Mouse (Mus musculus) heart, adult 2 months (tissue): ENCODE measurements around the gene Ccdc82. TPM values are rescaled to one million over a fixed set of nuclear protein-coding genes. Genes with fewer than 3 reads are reported as not detected.

ENCODE experiments used
- DNase-seq, 2 experiments: peaks; one replicate each; pipeline ENCODE4 v3.0.0; 2021
- H3K27ac ChIP-seq: fragments of 200-600 bp; 2 replicates; pipeline ENCODE4 v1.8.1; 2022
- H3K27me3 ChIP-seq: fragments of 200-500 bp; 2 replicates; pipeline ENCODE4 v1.6.1; 2012; ENCODE audit warnings: mild to moderate bottlenecking, low read length, inconsistent platforms, mixed read lengths; ENCODE audit not compliant: control insufficient read depth, insufficient read depth
- H3K36me3 ChIP-seq: fragments of 200-500 bp; 2 replicates; pipeline ENCODE4 v1.6.1; 2012; ENCODE audit warnings: low read length, inconsistent platforms; ENCODE audit not compliant: control insufficient read depth, insufficient read depth
- H3K4me1 ChIP-seq: fragments of 200-500 bp; 2 replicates; pipeline ENCODE4 v1.6.1; 2011; ENCODE audit warnings: low read length; ENCODE audit not compliant: control insufficient read depth, insufficient read depth
- H3K4me3 ChIP-seq: fragments of 200-600 bp; 2 replicates; pipeline ENCODE4 v1.8.1; 2022
- H3K79me2 ChIP-seq: fragments of 200-500 bp; replicated peaks from 2 replicates; pipeline ENCODE4 v1.6.1; 2012; ENCODE audit warnings: mild to moderate bottlenecking, inconsistent platforms, low read length, moderate library complexity, mixed read lengths; ENCODE audit not compliant: control insufficient read depth, insufficient read depth
- H3K9ac ChIP-seq: fragments of 200-500 bp; 2 replicates; pipeline ENCODE4 v1.6.1; 2012; ENCODE audit warnings: low read depth, mild to moderate bottlenecking, control low read depth, inconsistent platforms, low read length, mixed read lengths
- CTCF ChIP-seq: fragments of 200-600 bp; IDR thresholded peaks from 2 replicates; pipeline ENCODE4 v1.8.1; 2022; ENCODE audit warnings: antibody characterized with exemption, mild to moderate bottlenecking, moderate library complexity
- EP300 ChIP-seq: fragments of 200-500 bp; IDR thresholded peaks from 2 replicates; pipeline ENCODE4 v1.6.1; 2011; ENCODE audit warnings: low read depth, low read length, control low read depth; ENCODE audit not compliant: insufficient read depth
- POLR2A ChIP-seq: fragments of 200-500 bp; IDR thresholded peaks from 2 replicates; pipeline ENCODE4 v1.6.1; 2011; ENCODE audit warnings: mild to moderate bottlenecking, low read depth, low read length, control low read depth; ENCODE audit not compliant: insufficient read depth
- WGBS: fragments of 180-500 bp; shearing (Covaris S2); methylation state at CpG from one replicate; pipeline ENCODE4 v1.1.7; 2018; 5-methylcytosine and 5-hydroxymethylcytosine counted together
- intact Hi-C: fragments of 180-260 bp; cut with DNase I; formaldehyde crosslinking; loops from one replicate; pipeline ENCODE4 v1.15.1; 2025
- polyA plus RNA-seq: library from polyadenylated mRNA; depleted of rRNA; stranded (reverse); fragments of >200 nt; gene quantifications from 2 replicates; pipeline ENCODE4 v1.2.3, GENCODE M21; 2012
- total RNA-seq, 2 experiments: library from RNA; stranded (reverse); gene quantifications; 2 replicates each; pipeline ENCODE4 v1.2.3; 2021

Ccdc82 gene
- total and polyA plus RNA-seq, 3 experiments, result 4.6 to 9.3 (median 8.5) TPM

DNA sequence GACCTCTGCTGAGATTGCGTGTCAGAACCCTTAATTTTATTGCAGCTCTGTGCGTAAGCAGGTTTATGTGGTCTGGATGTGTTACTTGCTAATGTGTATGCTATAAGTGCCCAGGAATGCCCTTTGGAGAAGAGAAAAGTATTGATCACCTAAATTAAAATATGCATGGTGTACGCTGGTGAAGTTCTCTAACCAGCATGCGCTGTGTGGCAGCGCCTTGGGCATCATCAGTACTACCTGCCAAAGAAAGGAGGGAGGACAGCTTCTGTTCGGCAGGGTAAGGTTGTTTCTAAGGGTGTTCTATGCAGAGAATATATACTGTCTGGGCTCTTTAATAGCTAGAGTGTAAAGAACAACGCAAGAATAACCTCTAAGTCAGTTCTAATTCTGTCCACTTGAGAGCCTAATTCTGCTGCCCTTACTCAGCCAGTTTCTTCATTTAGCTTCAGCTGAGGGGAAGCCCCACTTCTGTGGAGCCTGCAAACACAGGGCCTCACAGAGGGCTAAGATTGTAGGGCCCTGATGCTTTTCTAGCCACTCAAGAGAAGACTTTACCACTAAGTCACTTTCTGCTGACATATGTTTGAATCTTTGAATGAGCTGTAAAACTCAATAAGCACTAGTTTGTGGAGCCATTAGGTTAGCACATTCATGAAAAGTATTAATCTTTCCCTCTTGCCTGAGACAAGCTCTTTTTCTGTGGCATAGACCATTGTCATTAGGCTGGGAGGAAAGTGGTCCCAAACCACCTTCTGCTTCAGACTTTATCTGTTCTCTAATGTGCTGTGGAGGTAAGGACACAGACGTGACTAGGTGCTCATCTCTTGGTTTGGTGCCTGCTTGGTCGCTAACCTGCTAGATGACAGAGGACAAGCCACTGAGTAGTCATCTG lies 54.4 kb downstream of the Ccdc82 start:
- H3K27me3 ChIP-seq, result no peaks in the 10 kb centered on the region
- peaks cover 11% of the 10 kb centered on the region for H3K36me3 ChIP-seq
- DNase-seq, result no peak
- H3K4me3 ChIP-seq, result peak overlapping the region; percentile 77
- H3K27ac ChIP-seq, result peak overlapping the region; percentile 87
- peaks cover 26% of the 10 kb centered on the region for H3K4me1 ChIP-seq
- H3K9ac ChIP-seq, result peak overlapping the region; percentile 67; the same call in 1 of the 2 replicates
- no peaks in the 10 kb centered on the region for H3K79me2 ChIP-seq
- TF ChIP-seq CTCF (0 out of 2 replicates have a peak, but pooled peaks have one; percentile 20), POLR2A (no peak)
- WGBS, result 68% methylated on average over 9 of the region's 9 CpGs
- intact Hi-C loops, result no loop called here

DNA sequence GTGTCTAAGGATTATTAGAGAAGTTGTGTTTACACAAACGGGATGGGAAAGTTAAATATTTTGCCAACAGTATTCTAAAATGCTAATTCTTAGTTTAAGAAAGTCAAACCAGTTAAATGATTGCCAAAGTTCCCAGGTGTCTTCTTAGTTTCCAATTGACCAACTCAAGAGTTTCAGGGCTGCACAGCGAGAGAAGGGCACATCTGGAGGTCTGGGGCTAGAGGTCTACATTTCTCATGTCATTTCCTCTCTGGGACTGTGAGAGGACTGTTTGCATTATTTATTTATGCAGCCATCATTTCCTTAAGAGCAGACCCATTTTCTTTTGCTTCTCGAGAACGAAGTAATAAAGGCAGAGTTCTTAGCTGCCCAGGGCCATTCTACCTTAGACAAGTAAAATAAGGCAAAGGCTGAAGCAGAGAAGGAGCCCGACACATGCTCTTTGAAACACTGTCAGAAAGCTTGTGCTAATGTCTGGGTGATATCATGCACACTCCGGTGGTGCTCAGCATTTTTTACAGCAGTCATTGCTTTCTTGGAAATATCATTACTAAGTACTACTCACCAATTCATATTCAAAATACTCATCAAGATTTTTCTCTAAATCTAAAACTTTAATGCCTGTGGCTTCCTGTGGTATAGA lies 55.5 kb downstream of the Ccdc82 start:
- TF ChIP-seq EP300 (no peak), CTCF (no peak)
- Histone ChIP-seq H3K4me3 (no peak overlapping the region), H3K27me3 (no peaks in the 10 kb centered on the region), H3K36me3 (peaks cover 14% of the 10 kb centered on the region), H3K79me2 (peaks cover 1% of the 10 kb centered on the region), H3K9ac (no peak overlapping the region), H3K27ac (peak overlapping the region; percentile 87), H3K4me1 (peaks cover 26% of the 10 kb centered on the region)
- intact Hi-C loops, result no loop called here
- 52% methylated on average over 6 of the region's 6 CpGs for WGBS
- no peak for DNase-seq

DNA sequence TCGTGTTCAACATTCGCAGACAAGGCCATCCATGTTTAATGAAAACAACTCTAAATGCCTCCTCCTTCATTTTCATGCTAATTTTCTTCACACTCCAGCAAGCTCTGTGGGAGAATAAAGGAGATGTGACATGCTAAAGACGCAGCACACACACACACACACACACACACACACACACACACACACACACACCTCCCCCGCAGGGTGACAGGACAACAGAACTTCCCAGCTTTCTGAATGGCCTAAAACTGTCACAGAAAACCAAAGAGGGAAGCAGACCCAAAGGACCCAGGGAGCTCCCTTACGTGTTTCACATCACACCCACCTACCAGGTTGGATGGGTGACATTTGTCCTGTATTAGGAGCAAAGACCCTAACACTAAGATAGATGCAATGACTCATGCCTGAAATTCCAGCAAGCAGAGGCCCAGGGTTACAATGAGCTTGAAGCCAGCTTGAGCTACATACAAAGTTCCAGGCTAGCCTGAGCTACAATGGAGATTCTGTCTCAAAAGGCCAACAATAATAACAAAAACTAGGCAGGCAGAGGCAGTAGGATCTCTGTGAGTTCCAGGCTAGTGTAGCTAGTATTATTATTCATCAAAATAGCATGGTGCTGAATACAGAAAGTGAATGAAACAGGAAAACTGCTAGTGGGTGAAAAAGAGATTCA lies 56.5 kb downstream of the Ccdc82 start:
- H3K9ac ChIP-seq, result no peak overlapping the region
- H3K4me1 ChIP-seq, result peaks cover 26% of the 10 kb centered on the region
- peak overlapping the region; percentile 60 for H3K27ac ChIP-seq
- TF ChIP-seq POLR2A (no peak), CTCF (no peak), EP300 (no peak)
- no peak overlapping the region for H3K4me3 ChIP-seq
- peaks cover 14% of the 10 kb centered on the region for H3K36me3 ChIP-seq
- intact Hi-C loops, result no loop called here
- no peak for DNase-seq
- no peaks in the 10 kb centered on the region for H3K27me3 ChIP-seq
- WGBS, result 88% methylated on average over 5 of the region's 5 CpGs
- peaks cover 1% of the 10 kb centered on the region for H3K79me2 ChIP-seq

- WGBS, result 33% methylated on average over 6 of the region's 6 CpGs
- Histone ChIP-seq H3K79me2 (peaks cover 1% of the 10 kb centered on the region), H3K27me3 (no peaks in the 10 kb centered on the region), H3K36me3 (peaks cover 14% of the 10 kb centered on the region), H3K4me3 (no peak overlapping the region), H3K4me1 (peaks cover 26% of the 10 kb centered on the region), H3K9ac (peak overlapping the region; percentile 19; the same call in 1 of the 2 replicates), H3K27ac (peak overlapping the region; percentile 60)
- DNase-seq, result peak; percentile 59 to 66
- intact Hi-C loops, result no loop called here
- no peak for TF ChIP-seq EP300
Observed at GRCm38 (mm10) chr9:13303976-13304375, 57.2 kb downstream of the Ccdc82 start.

GRCm38 (mm10) chr9:13306471-13306870 lies 59.7 kb downstream of the Ccdc82 start:
- DNase-seq, result no peak
- H3K9ac ChIP-seq, result no peak overlapping the region
- peaks cover 7% of the 10 kb centered on the region for H3K36me3 ChIP-seq
- H3K79me2 ChIP-seq, result peaks cover 3% of the 10 kb centered on the region
- H3K27ac ChIP-seq, result no peak overlapping the region
- WGBS, result 87% methylated on average over 3 of the region's 3 CpGs
- H3K27me3 ChIP-seq, result no peaks in the 10 kb centered on the region
- H3K4me1 ChIP-seq, result peaks cover 21% of the 10 kb centered on the region
- H3K4me3 ChIP-seq, result no peak overlapping the region
- intact Hi-C loops, result no loop called here
- no peak for TF ChIP-seq EP300
- TF ChIP-seq CTCF, result no peak
- no peak for TF ChIP-seq POLR2A

- Histone ChIP-seq H3K4me1 (peaks cover 14% of the 10 kb centered on the region), H3K27me3 (no peaks in the 10 kb centered on the region), H3K36me3 (peaks cover 7% of the 10 kb centered on the region), H3K79me2 (peaks cover 3% of the 10 kb centered on the region), H3K27ac (no peak overlapping the region), H3K4me3 (no peak overlapping the region), H3K9ac (no peak overlapping the region)
- 48% methylated on average over 4 of the region's 4 CpGs for WGBS
- DNase-seq, result no peak
- TF ChIP-seq POLR2A (no peak), CTCF (no peak), EP300 (no peak)
- intact Hi-C loops, result no loop called here
Observed at GRCm38 (mm10) chr9:13307226-13307625, 60.5 kb downstream of the Ccdc82 start.
